Mouse (Mus musculus) neural tube, embryonic 14.5 days (tissue): ENCODE results near the gene Vmn2r52. TPM values are rescaled to one million over a fixed set of nuclear protein-coding genes. Genes with fewer than 3 reads are reported as not detected.
"Not testable (repeated sequence)": the region's sequence is repeated elsewhere in the genome, so short reads cannot be mapped to it uniquely, and the experiment has no call there.

Source experiments
- ATAC-seq: fragments of 200-750 bp; cut with Nextera tagmentation; 2 replicates; pipeline ENCODE4 v1.8.0; 2017; ENCODE audit warnings: low read depth, mild to moderate bottlenecking, moderate TSS enrichment, moderate library complexity
- H3K27ac ChIP-seq: fragments of 300-500 bp; sonication (generic); 2 replicates; pipeline ENCODE4 v1.5.1; 2014; ENCODE audit warnings: low read depth, mild to moderate bottlenecking, control low read depth, low read length, moderate library complexity, mixed read lengths
- H3K27me3 ChIP-seq: fragments of 300-500 bp; sonication (generic); 2 replicates; pipeline ENCODE4 v1.6.1; 2014; ENCODE audit warnings: low read length; ENCODE audit not compliant: control insufficient read depth, insufficient read depth
- H3K36me3 ChIP-seq: fragments of 300-500 bp; sonication (generic); 2 replicates; pipeline ENCODE4 v1.6.1; 2014; ENCODE audit warnings: low read length, mixed read lengths; ENCODE audit not compliant: control insufficient read depth, insufficient read depth
- H3K4me1 ChIP-seq: fragments of 300-500 bp; sonication (generic); 2 replicates; pipeline ENCODE4 v1.6.1; 2014; ENCODE audit warnings: low read length; ENCODE audit not compliant: control insufficient read depth, insufficient read depth
- H3K4me2 ChIP-seq: fragments of 300-500 bp; sonication (generic); 2 replicates; pipeline ENCODE4 v1.6.1; 2014; ENCODE audit warnings: mild to moderate bottlenecking, low read depth, low read length, control low read depth
- H3K4me3 ChIP-seq: fragments of 300-500 bp; sonication (generic); 2 replicates; pipeline ENCODE4 v1.5.1; 2014; ENCODE audit warnings: low read depth, low read length, control low read depth, mixed read lengths
- H3K9ac ChIP-seq: fragments of 300-500 bp; sonication (generic); replicated peaks from 2 replicates; pipeline ENCODE4 v1.6.1; 2014; ENCODE audit warnings: low read depth, mild to moderate bottlenecking, control low read depth, low read length, mixed read lengths
- H3K9me3 ChIP-seq: fragments of 300-500 bp; sonication (generic); 2 replicates; pipeline ENCODE4 v1.6.1; 2016; ENCODE audit warnings: low read length; ENCODE audit not compliant: control insufficient read depth
- WGBS: fragments of 180-500 bp; shearing (Covaris S2); extraction: QIAGEN DNeasy Blood & Tissue Kit; methylation state at CpG from one replicate; pipeline ENCODE4 v1.1.7; 2014; 5-methylcytosine and 5-hydroxymethylcytosine counted together
- polyA plus RNA-seq: library from polyadenylated mRNA; unstranded; fragments of >200 nt; fragmentation: Nextera tagmentation; extraction: Ambion mirVana; gene quantifications from 2 replicates; pipeline ENCODE4 v1.2.1, GENCODE M21; 2014

Vmn2r52 gene
- not detected in 2 replicates for polyA plus RNA-seq

DNA sequence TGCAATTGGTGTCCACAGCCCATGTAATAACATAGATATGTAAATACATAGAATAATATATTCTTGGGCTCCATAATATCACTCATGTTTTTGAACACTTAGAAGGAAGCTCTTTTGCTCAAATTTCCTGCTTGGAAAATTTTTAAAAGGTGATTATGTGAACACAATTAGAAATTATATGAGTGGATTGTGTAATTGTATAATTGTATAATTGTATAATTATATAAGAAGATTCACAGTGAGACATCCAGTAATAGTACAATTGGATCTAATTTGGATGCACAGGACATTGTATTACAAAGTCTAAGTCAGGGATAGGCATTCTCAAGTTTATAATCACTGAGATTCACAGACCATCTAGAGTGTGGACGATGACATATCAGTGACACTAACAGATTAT lies at the start of gene Vmn2r52:
Gene Vmn2r52 (minus strand): TSS at position 101 of the 400 bp plus-strand sequence.
- ATAC-seq, result no peak
- no peaks in the 10 kb centered on the region for H3K36me3 ChIP-seq
- 85% methylated on average over 1 of the region's 1 CpGs for WGBS

DNA sequence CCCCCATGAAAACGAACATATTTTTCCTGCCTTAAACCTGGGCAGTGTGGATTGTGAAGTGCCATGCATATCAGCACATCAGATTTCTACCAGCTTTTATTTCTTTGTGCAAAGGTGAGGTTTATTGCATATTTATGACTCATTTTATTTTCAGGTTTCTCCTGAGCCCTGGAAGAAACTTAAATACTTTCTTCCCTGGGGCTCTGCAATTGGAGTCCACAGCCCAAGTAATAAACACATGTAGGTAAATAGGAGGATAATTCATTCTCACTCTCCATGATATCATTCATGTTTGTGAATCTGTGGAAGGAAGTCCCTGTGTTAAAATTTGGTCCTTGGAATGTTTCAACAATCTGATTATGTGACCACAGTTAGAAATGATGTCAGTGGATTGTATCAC lies 70.7 kb downstream of the Vmn2r52 start, which contains the start of gene Vmn2r51:
Gene Vmn2r51 (minus strand): TSS at position 101 of the 400 bp plus-strand sequence.
- not testable (repeated sequence) for H3K27me3 ChIP-seq, H3K4me2 ChIP-seq, ATAC-seq, H3K27ac ChIP-seq, H3K36me3 ChIP-seq, H3K9me3 ChIP-seq, H3K4me3 ChIP-seq, H3K4me1 ChIP-seq, H3K9ac ChIP-seq
- 73% methylated on average over 1 of the region's 1 CpGs for WGBS

More for the DNA sequence above, at the start of gene Vmn2r52:
- H3K4me3 ChIP-seq, result no peak within 1 kb of the TSS
- no peaks in the 10 kb centered on the region for H3K4me1 ChIP-seq
- H3K4me2 ChIP-seq, result no peak within 1 kb of the TSS
- no peak within 1 kb of the TSS for H3K9ac ChIP-seq
- H3K9me3 ChIP-seq, result peaks cover 2% of the 10 kb centered on the region; the same call in 1 of the 2 replicates
- H3K27me3 ChIP-seq, result no peaks in the 10 kb centered on the region
- H3K27ac ChIP-seq, result no peak within 1 kb of the TSS

Other genes with a start within 250 kb of the Vmn2r52 start
- not detected in 2 replicates for gene Vmn2r48, start 223.0 kb downstream of the Vmn2r52 start, polyA plus RNA-seq
- gene Vmn2r49, start 184.3 kb downstream of the Vmn2r52 start, polyA plus RNA-seq, result not detected in 2 replicates
- not detected in 2 replicates for gene Vmn2r50, start 123.3 kb downstream of the Vmn2r52 start, polyA plus RNA-seq
- not detected in 2 replicates for gene Vmn2r51, start 70.8 kb downstream of the Vmn2r52 start, polyA plus RNA-seq
- gene Vmn1r66, start 101.4 kb upstream of the Vmn2r52 start, polyA plus RNA-seq, result not detected in 2 replicates